Mouse (Mus musculus): Measurements from ENCODE around the gene Pdp2. TPM values are rescaled to one million over a fixed set of nuclear protein-coding genes. Genes with fewer than 3 reads are reported as not detected.

The Pdp2 gene
- total RNA-seq, 1 experiment: 13.5 TPM

DNA sequence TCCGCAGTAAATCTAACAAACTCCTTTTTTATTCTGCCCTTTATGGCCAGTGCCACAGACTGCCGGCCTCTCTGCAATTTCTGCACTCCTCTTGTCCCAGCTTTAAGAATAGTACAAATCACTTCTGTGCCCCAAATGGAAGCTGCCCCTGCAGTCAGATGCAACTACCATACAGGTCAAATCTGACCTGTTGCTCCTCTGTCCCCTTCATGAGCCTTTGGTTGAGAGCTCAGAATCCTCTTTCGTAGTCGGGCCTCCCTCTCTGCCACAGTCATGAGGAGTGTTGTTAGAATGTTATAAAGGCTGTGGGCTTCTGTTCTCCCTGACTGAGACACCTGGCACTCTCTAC is 12.0 kb downstream of the Pdp2 start:
- Histone ChIP-seq H3K27ac (ENCODE audit: insufficient read depth, low read depth, low read length, poor library complexity, severe bottlenecking) (no peak overlapping the region), H3K4me1 (ENCODE audit: control insufficient read depth in 2 of 2, insufficient read depth in 2 of 2, low read length in 2 of 2, poor library complexity in 1 of 2) (peaks cover 3 to 7% of the 10 kb centered on the region in 2 experiments; a peak in 2 of 4 replicates), H3K36me3 (ENCODE audit: control insufficient read depth, insufficient read depth, low read length, poor library complexity, severe bottlenecking) (peaks cover 3% of the 10 kb centered on the region), H3K4me3 (ENCODE audit: insufficient read depth in 1 of 2, low read depth in 1 of 2, low read length in 2 of 2, poor library complexity in 1 of 2, severe bottlenecking in 1 of 2) (peak overlapping the region in 1 of 2 experiments; percentile 28; a peak in 1 of 4 replicates), H3K9ac (ENCODE audit: insufficient read depth, low read depth, low read length, poor library complexity, severe bottlenecking) (no peak overlapping the region), H3K9me3 (ENCODE audit: control insufficient read depth, insufficient read depth, low read depth, low read length) (no peaks in the 10 kb centered on the region)
- in situ Hi-C loops (cut with MboI; ENCODE audit: low sequenced_read_pairs in 2 of 2, unreplicated experiment in 2 of 2): no loop called here
- no peak for DNase-seq (ENCODE audit: low read depth, low spot score)
- TF ChIP-seq MAFK (IDR thresholded peaks at IDR 0.05; ENCODE audit: insufficient read depth, low read depth, low read length) (no peak), ZC3H11A (IDR thresholded peaks at IDR 0.05; ENCODE audit: borderline replicate concordance, low read depth, low read length) (no peak), HCFC1 (IDR thresholded peaks at IDR 0.05; ENCODE audit: borderline replicate concordance, insufficient read depth, low read length) (no peak), CHD2 (IDR thresholded peaks at IDR 0.05; ENCODE audit: low read depth, low read length) (no peak), ZNF384 (IDR thresholded peaks at IDR 0.05; ENCODE audit: low read depth, low read length) (no peak)

DNA sequence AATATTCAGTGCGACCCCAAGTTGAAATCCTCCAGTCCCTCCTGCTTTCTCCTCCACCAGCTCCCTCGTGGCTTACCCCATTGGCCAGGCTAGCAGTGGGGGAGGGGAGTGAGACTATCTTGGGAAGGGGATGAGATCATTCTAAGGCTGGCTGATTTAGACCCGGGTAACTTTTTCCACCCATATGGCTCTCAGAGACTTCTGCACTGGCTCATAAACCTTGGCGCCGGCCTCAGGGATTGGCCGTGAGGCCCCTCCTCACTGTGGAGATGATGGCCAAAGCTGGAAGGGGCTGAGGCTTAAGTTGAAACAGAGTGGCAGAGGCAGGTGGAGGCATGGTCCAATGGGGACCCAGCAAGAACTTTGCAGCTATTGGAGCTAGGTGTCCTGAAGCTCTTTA is 15.1 kb downstream of the Pdp2 start:
- TF ChIP-seq MAFK (IDR thresholded peaks at IDR 0.05; ENCODE audit: insufficient read depth, low read depth, low read length) (no peak), CHD2 (IDR thresholded peaks at IDR 0.05; ENCODE audit: low read depth, low read length) (no peak), ZNF384 (IDR thresholded peaks at IDR 0.05; ENCODE audit: low read depth, low read length) (no peak), HCFC1 (IDR thresholded peaks at IDR 0.05; ENCODE audit: borderline replicate concordance, insufficient read depth, low read length) (no peak), ZC3H11A (IDR thresholded peaks at IDR 0.05; ENCODE audit: borderline replicate concordance, low read depth, low read length) (no peak)
- in situ Hi-C loops (cut with MboI; ENCODE audit: low sequenced_read_pairs in 2 of 2, unreplicated experiment in 2 of 2): no loop called here
- DNase-seq (ENCODE audit: low read depth, low spot score): no peak
- H3K9ac ChIP-seq (ENCODE audit: insufficient read depth, low read depth, low read length, poor library complexity, severe bottlenecking): no peak overlapping the region
- H3K4me1 ChIP-seq (ENCODE audit: control insufficient read depth in 2 of 2, insufficient read depth in 2 of 2, low read length in 2 of 2, poor library complexity in 1 of 2): peaks cover 2 to 4% of the 10 kb centered on the region in 2 experiments; a peak in 1 of 4 replicates
- no peaks in the 10 kb centered on the region for H3K36me3 ChIP-seq (ENCODE audit: control insufficient read depth, insufficient read depth, low read length, poor library complexity, severe bottlenecking)
- no peak overlapping the region for H3K27ac ChIP-seq (ENCODE audit: insufficient read depth, low read depth, low read length, poor library complexity, severe bottlenecking)
- H3K9me3 ChIP-seq (ENCODE audit: control insufficient read depth, insufficient read depth, low read depth, low read length): no peaks in the 10 kb centered on the region
- no peak overlapping the region for H3K4me3 ChIP-seq (ENCODE audit: insufficient read depth in 1 of 2, low read depth in 1 of 2, low read length in 2 of 2, poor library complexity in 1 of 2, severe bottlenecking in 1 of 2)

- no peak for TF ChIP-seq HCFC1 (IDR thresholded peaks at IDR 0.05; ENCODE audit: borderline replicate concordance, insufficient read depth, low read length)
- TF ChIP-seq CHD2 (IDR thresholded peaks at IDR 0.05; ENCODE audit: low read depth, low read length): no peak
- TF ChIP-seq ZNF384 (IDR thresholded peaks at IDR 0.05; ENCODE audit: low read depth, low read length): no peak
- no peak for TF ChIP-seq ZC3H11A (IDR thresholded peaks at IDR 0.05; ENCODE audit: borderline replicate concordance, low read depth, low read length)
- no peak for TF ChIP-seq MAFK (IDR thresholded peaks at IDR 0.05; ENCODE audit: insufficient read depth, low read depth, low read length)
- in situ Hi-C loops (cut with MboI; ENCODE audit: low sequenced_read_pairs in 2 of 2, unreplicated experiment in 2 of 2): no loop called here
- Histone ChIP-seq H3K36me3 (ENCODE audit: control insufficient read depth, insufficient read depth, low read length, poor library complexity, severe bottlenecking) (no peaks in the 10 kb centered on the region), H3K4me1 (ENCODE audit: control insufficient read depth in 2 of 2, insufficient read depth in 2 of 2, low read length in 2 of 2, poor library complexity in 1 of 2) (0 out of 4 replicates have a peak, but pooled peaks cover 0 to under 1% of the 10 kb centered on the region in 2 experiments), H3K9me3 (ENCODE audit: control insufficient read depth, insufficient read depth, low read depth, low read length) (no peaks in the 10 kb centered on the region), H3K27ac (ENCODE audit: insufficient read depth, low read depth, low read length, poor library complexity, severe bottlenecking) (no peak overlapping the region), H3K4me3 (ENCODE audit: insufficient read depth in 1 of 2, low read depth in 1 of 2, low read length in 2 of 2, poor library complexity in 1 of 2, severe bottlenecking in 1 of 2) (no peak overlapping the region), H3K9ac (ENCODE audit: insufficient read depth, low read depth, low read length, poor library complexity, severe bottlenecking) (no peak overlapping the region)
- DNase-seq (ENCODE audit: low read depth, low spot score): no peak
Measured at GRCm38 (mm10) chr8:104607944-104608343, 16.7 kb downstream of the Pdp2 start.

GRCm38 (mm10) chr8:104609222-104609621 is 18.0 kb downstream of the Pdp2 start:
- no peaks in the 10 kb centered on the region for H3K36me3 ChIP-seq (ENCODE audit: control insufficient read depth, insufficient read depth, low read length, poor library complexity, severe bottlenecking)
- no peak overlapping the region for H3K9ac ChIP-seq (ENCODE audit: insufficient read depth, low read depth, low read length, poor library complexity, severe bottlenecking)
- no peak for DNase-seq (ENCODE audit: low read depth, low spot score)
- in situ Hi-C loops (cut with MboI; ENCODE audit: low sequenced_read_pairs in 2 of 2, unreplicated experiment in 2 of 2): no loop called here
- H3K4me1 ChIP-seq (ENCODE audit: control insufficient read depth in 2 of 2, insufficient read depth in 2 of 2, low read length in 2 of 2, poor library complexity in 1 of 2): no peaks in the 10 kb centered on the region
- H3K4me3 ChIP-seq (ENCODE audit: insufficient read depth in 1 of 2, low read depth in 1 of 2, low read length in 2 of 2, poor library complexity in 1 of 2, severe bottlenecking in 1 of 2): no peak overlapping the region
- H3K27ac ChIP-seq (ENCODE audit: insufficient read depth, low read depth, low read length, poor library complexity, severe bottlenecking): no peak overlapping the region
- no peaks in the 10 kb centered on the region for H3K9me3 ChIP-seq (ENCODE audit: control insufficient read depth, insufficient read depth, low read depth, low read length)
- no peak for TF ChIP-seq MAFK (IDR thresholded peaks at IDR 0.05; ENCODE audit: insufficient read depth, low read depth, low read length)
- no peak for TF ChIP-seq CHD2 (IDR thresholded peaks at IDR 0.05; ENCODE audit: low read depth, low read length)

- H3K9ac ChIP-seq (ENCODE audit: insufficient read depth, low read depth, low read length, poor library complexity, severe bottlenecking): no peak overlapping the region
- H3K4me1 ChIP-seq (ENCODE audit: control insufficient read depth in 2 of 2, insufficient read depth in 2 of 2, low read length in 2 of 2, poor library complexity in 1 of 2): no peaks in the 10 kb centered on the region
- no peak for DNase-seq (ENCODE audit: low read depth, low spot score)
- no peak for TF ChIP-seq ZC3H11A (IDR thresholded peaks at IDR 0.05; ENCODE audit: borderline replicate concordance, low read depth, low read length)
- no peak for TF ChIP-seq CHD2 (IDR thresholded peaks at IDR 0.05; ENCODE audit: low read depth, low read length)
- no peak for TF ChIP-seq HCFC1 (IDR thresholded peaks at IDR 0.05; ENCODE audit: borderline replicate concordance, insufficient read depth, low read length)
- no peaks in the 10 kb centered on the region for H3K9me3 ChIP-seq (ENCODE audit: control insufficient read depth, insufficient read depth, low read depth, low read length)
- H3K27ac ChIP-seq (ENCODE audit: insufficient read depth, low read depth, low read length, poor library complexity, severe bottlenecking): no peak overlapping the region
- no peaks in the 10 kb centered on the region for H3K36me3 ChIP-seq (ENCODE audit: control insufficient read depth, insufficient read depth, low read length, poor library complexity, severe bottlenecking)
- H3K4me3 ChIP-seq (ENCODE audit: insufficient read depth in 1 of 2, low read depth in 1 of 2, low read length in 2 of 2, poor library complexity in 1 of 2, severe bottlenecking in 1 of 2): no peak overlapping the region
- in situ Hi-C loops (cut with MboI; ENCODE audit: low sequenced_read_pairs in 2 of 2, unreplicated experiment in 2 of 2): no loop called here
Measured at GRCm38 (mm10) chr8:104610185-104610766, 19.0 kb downstream of the Pdp2 start.

All from ES-E14 (cell line).